14 mouse cellular contexts compared by ENCODE assay signal in the genomic region with DNA sequence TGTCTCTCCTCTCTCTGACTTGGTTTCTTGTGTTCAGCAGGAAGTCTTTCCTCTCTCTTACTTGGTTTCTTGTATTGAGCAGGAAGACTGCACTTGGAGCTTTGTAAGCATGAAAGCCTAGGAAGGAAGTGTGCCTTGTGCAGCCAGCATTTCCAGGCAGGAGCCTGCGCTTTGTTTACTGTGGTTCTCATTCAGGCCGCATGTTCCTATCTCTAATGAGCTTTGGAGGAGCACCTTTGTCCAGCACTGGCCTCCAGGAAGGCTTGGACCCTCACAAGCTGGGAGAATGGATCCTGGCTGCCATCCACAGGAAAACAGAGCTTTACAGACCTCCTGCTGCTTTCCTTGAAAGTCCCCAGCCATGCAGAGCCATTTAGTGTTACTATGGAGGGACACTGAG. TPM values are rescaled to one million over a fixed set of nuclear protein-coding genes. Genes with fewer than 3 reads are reported as not detected.
DNase-seq lines count a peak whose midpoint lies in the region; ATAC-seq lines count a peak whose summit lies in the region.
"Had no signal": no experiment of that assay in that cellular context is flagged by ENCODE, and none has a peak within 500 bp of the region (broad histone marks: within the 10 kb centered on the region; RNA-seq: fewer than 3 reads in every experiment).

No protein-coding gene starts in this region.

- no peak for DNase-seq in embryonic facial prominence, embryonic 10.5 days (ENCODE audit: low spot score)
- peak; percentile 45 for DNase-seq in intestine, embryonic 14.5 days (ENCODE audit: low spot score)
- DNase-seq in thymus, postnatal 25 days, result no peak
- DNase-seq: cerebellum, postnatal 25 days; lung, adult 18-20 months; spleen, adult 18-20 months had no signal

- H3K36me3 ChIP-seq in embryonic facial prominence, embryonic 15.5 days, result no peaks in the 10 kb centered on the region
- peaks cover 19% of the 10 kb centered on the region; the same call in 1 of the 2 replicates for H3K36me3 ChIP-seq in embryonic facial prominence, embryonic 10.5 days (replicated peaks)
- H3K36me3 ChIP-seq in intestine, embryonic 14.5 days (ENCODE audit: control insufficient read depth, insufficient read depth, low read length), result no peaks in the 10 kb centered on the region
- H3K36me3 ChIP-seq in intestine, embryonic 16.5 days (ENCODE audit: control insufficient read depth, insufficient read depth, low read length), result no peaks in the 10 kb centered on the region
- H3K36me3 ChIP-seq in midbrain, embryonic 16.5 days (ENCODE audit: control insufficient read depth, insufficient read depth, low read length), result no peaks in the 10 kb centered on the region
- no peaks in the 10 kb centered on the region for H3K36me3 ChIP-seq in midbrain, embryonic 15.5 days (replicated peaks)
- H3K36me3 ChIP-seq in limb, embryonic 13.5 days, result peaks cover 5% of the 10 kb centered on the region; the same call in 1 of the 2 replicates

- no peak for ATAC-seq in embryonic facial prominence, embryonic 15.5 days (ENCODE audit: insufficient number of reproducible peaks, low FRiP score, low TSS enrichment, low read depth)
- no peak for ATAC-seq in intestine, embryonic 14.5 days (replicated peaks; ENCODE audit: low FRiP score, low TSS enrichment, low read depth)
- ATAC-seq in intestine, embryonic 16.5 days, result no peak
- ATAC-seq in midbrain, embryonic 16.5 days, result peak; percentile 65; the same call in 1 of the 2 replicates
- ATAC-seq in midbrain, embryonic 15.5 days (replicated peaks), result no peak
- no peak for ATAC-seq in limb, embryonic 13.5 days (ENCODE audit: low FRiP score, low read depth)
- ATAC-seq: activated CD4-positive, CD25-positive, alpha-beta regulatory T cell, adult 4 months; intestine, postnatal 0 days had no signal

- H3K9me3 ChIP-seq in embryonic facial prominence, embryonic 15.5 days (replicated peaks), result no peaks in the 10 kb centered on the region
- no peaks in the 10 kb centered on the region for H3K9me3 ChIP-seq in embryonic facial prominence, embryonic 10.5 days
- H3K9me3 ChIP-seq in intestine, embryonic 14.5 days (ENCODE audit: control insufficient read depth, low read length), result no peaks in the 10 kb centered on the region
- H3K9me3 ChIP-seq in intestine, embryonic 16.5 days (ENCODE audit: control insufficient read depth, low read length), result no peaks in the 10 kb centered on the region
- no peaks in the 10 kb centered on the region for H3K9me3 ChIP-seq in midbrain, embryonic 16.5 days (replicated peaks; ENCODE audit: control insufficient read depth, low read length, poor library complexity, severe bottlenecking)
- no peaks in the 10 kb centered on the region for H3K9me3 ChIP-seq in midbrain, embryonic 15.5 days
- H3K9me3 ChIP-seq in limb, embryonic 13.5 days, result no peaks in the 10 kb centered on the region
- H3K9me3 ChIP-seq: midbrain, embryonic 12.5 days had no signal

- no peaks in the 10 kb centered on the region for H3K27me3 ChIP-seq in embryonic facial prominence, embryonic 15.5 days
- no peaks in the 10 kb centered on the region for H3K27me3 ChIP-seq in embryonic facial prominence, embryonic 10.5 days (replicated peaks; ENCODE audit: low read depth, poor library complexity, severe bottlenecking)
- no peaks in the 10 kb centered on the region for H3K27me3 ChIP-seq in intestine, embryonic 14.5 days (replicated peaks; ENCODE audit: control insufficient read depth, insufficient read depth, low read length)
- H3K27me3 ChIP-seq in intestine, embryonic 16.5 days (replicated peaks; ENCODE audit: control insufficient read depth, insufficient read depth, low read length), result no peaks in the 10 kb centered on the region
- H3K27me3 ChIP-seq in midbrain, embryonic 16.5 days (ENCODE audit: control insufficient read depth, insufficient read depth, low read depth, low read length), result no peaks in the 10 kb centered on the region
- H3K27me3 ChIP-seq in midbrain, embryonic 15.5 days (replicated peaks), result no peaks in the 10 kb centered on the region
- no peaks in the 10 kb centered on the region for H3K27me3 ChIP-seq in limb, embryonic 13.5 days
- H3K27me3 ChIP-seq: midbrain, embryonic 12.5 days had no signal

- no peak overlapping the region for H3K4me3 ChIP-seq in embryonic facial prominence, embryonic 15.5 days (replicated peaks)
- H3K4me3 ChIP-seq in embryonic facial prominence, embryonic 10.5 days, result no peak overlapping the region
- H3K4me3 ChIP-seq in intestine, embryonic 14.5 days (ENCODE audit: low read depth, low read length), result no peak overlapping the region
- H3K4me3 ChIP-seq in intestine, embryonic 16.5 days (ENCODE audit: low read length), result no peak overlapping the region
- H3K4me3 ChIP-seq in midbrain, embryonic 16.5 days (ENCODE audit: low read depth, low read length), result no peak overlapping the region
- no peak overlapping the region for H3K4me3 ChIP-seq in midbrain, embryonic 15.5 days
- H3K4me3 ChIP-seq in limb, embryonic 13.5 days, result no peak overlapping the region
- H3K4me3 ChIP-seq: midbrain, embryonic 12.5 days had no signal

- peaks cover 10% of the 10 kb centered on the region; the same call in 1 of the 2 replicates for H3K4me1 ChIP-seq in embryonic facial prominence, embryonic 15.5 days
- 0 out of 2 replicates have a peak, but pooled peaks cover 2% of the 10 kb centered on the region for H3K4me1 ChIP-seq in embryonic facial prominence, embryonic 10.5 days
- H3K4me1 ChIP-seq in intestine, embryonic 14.5 days (replicated peaks; ENCODE audit: control insufficient read depth, insufficient read depth, low read length), result no peaks in the 10 kb centered on the region; the same call in 1 of the 2 replicates
- peaks cover 7% of the 10 kb centered on the region for H3K4me1 ChIP-seq in intestine, embryonic 16.5 days (ENCODE audit: control insufficient read depth, insufficient read depth, low read length)
- peaks cover 6% of the 10 kb centered on the region for H3K4me1 ChIP-seq in midbrain, embryonic 16.5 days (ENCODE audit: control insufficient read depth, insufficient read depth, low read length)
- H3K4me1 ChIP-seq in midbrain, embryonic 15.5 days, result 0 out of 2 replicates have a peak, but pooled peaks cover 9% of the 10 kb centered on the region
- H3K4me1 ChIP-seq in limb, embryonic 13.5 days, result peaks cover 26% of the 10 kb centered on the region

- peak overlapping the region; percentile 55; the same call in 1 of the 2 replicates for H3K27ac ChIP-seq in embryonic facial prominence, embryonic 15.5 days (replicated peaks)
- H3K27ac ChIP-seq in embryonic facial prominence, embryonic 10.5 days (replicated peaks), result no peak overlapping the region
- H3K27ac ChIP-seq in intestine, embryonic 14.5 days (ENCODE audit: low read depth), result no peak overlapping the region
- no peak overlapping the region for H3K27ac ChIP-seq in intestine, embryonic 16.5 days (ENCODE audit: low read length)
- no peak overlapping the region for H3K27ac ChIP-seq in midbrain, embryonic 16.5 days (ENCODE audit: low read length)
- no peak overlapping the region for H3K27ac ChIP-seq in midbrain, embryonic 15.5 days
- peak overlapping the region; percentile 39; the same call in 1 of the 2 replicates for H3K27ac ChIP-seq in limb, embryonic 13.5 days
- H3K27ac ChIP-seq: midbrain, embryonic 12.5 days had no signal

- WGBS in embryonic facial prominence, embryonic 15.5 days, result 67% methylated on average over 2 of the region's 2 CpGs
- 61% methylated on average over 2 of the region's 2 CpGs for WGBS in embryonic facial prominence, embryonic 10.5 days
- WGBS in intestine, embryonic 14.5 days, result 58% methylated on average over 2 of the region's 2 CpGs
- WGBS in intestine, embryonic 16.5 days, result 64% methylated on average over 2 of the region's 2 CpGs
- 58% methylated on average over 2 of the region's 2 CpGs for WGBS in midbrain, embryonic 16.5 days
- whole genome bisulfite sequencing in midbrain, embryonic 15.5 days, result 51% methylated on average over 2 of the region's 2 CpGs
- 79% methylated on average over 2 of the region's 2 CpGs for WGBS in limb, embryonic 13.5 days

- no peak overlapping the region for H3K4me2 ChIP-seq in embryonic facial prominence, embryonic 15.5 days (replicated peaks)
- no peak overlapping the region for H3K4me2 ChIP-seq in intestine, embryonic 14.5 days (ENCODE audit: low read length)
- H3K4me2 ChIP-seq in intestine, embryonic 16.5 days (ENCODE audit: low read depth, low read length), result no peak overlapping the region
- no peak overlapping the region for H3K4me2 ChIP-seq in midbrain, embryonic 16.5 days (ENCODE audit: low read length)
- no peak overlapping the region for H3K4me2 ChIP-seq in midbrain, embryonic 15.5 days
- H3K4me2 ChIP-seq in limb, embryonic 13.5 days (replicated peaks), result no peak overlapping the region
- H3K4me2 ChIP-seq: midbrain, embryonic 12.5 days had no signal

- H3K9ac ChIP-seq in embryonic facial prominence, embryonic 15.5 days, result no peak overlapping the region
- H3K9ac ChIP-seq in intestine, embryonic 14.5 days (ENCODE audit: low read length), result no peak overlapping the region
- no peak overlapping the region for H3K9ac ChIP-seq in intestine, embryonic 16.5 days (ENCODE audit: low read depth, low read length)
- H3K9ac ChIP-seq in midbrain, embryonic 16.5 days (ENCODE audit: low read depth, low read length), result no peak overlapping the region
- no peak overlapping the region for H3K9ac ChIP-seq in midbrain, embryonic 15.5 days
- H3K9ac ChIP-seq in limb, embryonic 13.5 days, result no peak overlapping the region
- H3K9ac ChIP-seq: midbrain, embryonic 12.5 days had no signal

RNA-seq across cellular contexts. Expression of gene Fat4, which starts 32.2 kb away (rescaled TPM):
- polyA plus RNA-seq in embryonic facial prominence, embryonic 15.5 days (2015; fragmentation: Nextera tagmentation; extraction: Ambion mirVana), result 9.5 and 10.1 TPM in 2 replicates
- 7.1 and 7.6 TPM in 2 replicates for polyA plus RNA-seq in embryonic facial prominence, embryonic 10.5 days (2016; fragmentation: Nextera tagmentation; extraction: Ambion mirVana)
- polyA plus RNA-seq in intestine, embryonic 14.5 days (2014; fragmentation: Nextera tagmentation; extraction: Ambion mirVana), result 11.1 and 11.9 TPM in 2 replicates
- polyA plus RNA-seq in intestine, embryonic 16.5 days (2015; fragmentation: Nextera tagmentation; extraction: Ambion mirVana), result 3.5 and 3.7 TPM in 2 replicates
- 5.9 and 6.8 TPM in 2 replicates for polyA plus RNA-seq in midbrain, embryonic 16.5 days (2015; fragmentation: Nextera tagmentation; extraction: Ambion mirVana)
- 8.2 and 9.2 TPM in 2 replicates for polyA plus RNA-seq in midbrain, embryonic 15.5 days (2015; fragmentation: Nextera tagmentation; extraction: Ambion mirVana)
- polyA plus RNA-seq in limb, embryonic 13.5 days (2015; fragmentation: Nextera tagmentation; extraction: Ambion mirVana), result 14.2 and 14.3 TPM in 2 replicates
- polyA plus RNA-seq: activated CD4-positive, CD25-positive, alpha-beta regulatory T cell, adult 4 months had no signal

Comparison
In these comparisons a context has a peak if more than half of its experiments do, and no peak if none do; other contexts are left out.
1. H3K27ac ChIP-seq: peak in embryonic facial prominence, embryonic 15.5 days (single experiment) and limb, embryonic 13.5 days (single experiment); none in embryonic facial prominence, embryonic 10.5 days (single experiment), intestine, embryonic 14.5 days (single experiment), intestine, embryonic 16.5 days (single experiment), midbrain, embryonic 16.5 days (single experiment) and midbrain, embryonic 15.5 days (single experiment).